Mouse (Mus musculus): ENCODE data around the gene Sin3b.
"Not testable (repeated sequence)": the region's sequence is repeated elsewhere in the genome, so short reads cannot be mapped to it uniquely, and the experiment has no call there.

Gene Sin3b

GRCm38 (mm10) chr8:72722769-72723650 is at the start of gene Sin3b:
Gene Sin3b (plus strand): TSS chr8:72723285.
- DNase-seq (ENCODE audit: low spot score in 2 of 2), result peak; percentile 91 to 98

- DNase-seq (ENCODE audit: low spot score in 2 of 2), result no peak
Measured at GRCm38 (mm10) chr8:72674184-72674583, 48.9 kb upstream of the Sin3b start.

GRCm38 (mm10) chr8:72676436-72676835 is 46.6 kb upstream of the Sin3b start:
- no peak for DNase-seq (ENCODE audit: low spot score in 2 of 2)

DNA sequence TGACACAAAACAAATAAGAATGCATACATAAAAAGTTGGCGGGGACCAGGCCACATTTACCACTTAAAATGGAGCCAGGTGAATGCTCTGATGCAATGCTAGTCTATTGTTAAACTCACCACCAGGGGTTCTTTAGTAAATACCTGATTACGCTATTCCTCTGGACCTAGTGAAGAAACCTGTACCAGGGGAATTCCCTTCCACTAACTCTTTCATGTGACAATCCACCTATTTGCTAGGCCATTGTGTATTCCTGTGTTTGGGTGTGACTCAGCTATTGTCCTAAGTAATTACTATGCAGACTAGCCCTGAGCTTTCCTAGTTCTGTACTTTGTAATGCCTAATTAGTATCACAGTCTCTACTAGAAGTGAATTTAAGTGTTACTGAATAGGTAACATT is 46.2 kb upstream of the Sin3b start:
- DNase-seq (ENCODE audit: low spot score in 2 of 2), result not testable (repeated sequence)

- DNase-seq (ENCODE audit: low spot score in 2 of 2), result no peak
Measured at GRCm38 (mm10) chr8:72677331-72677730, 45.8 kb upstream of the Sin3b start.

DNA sequence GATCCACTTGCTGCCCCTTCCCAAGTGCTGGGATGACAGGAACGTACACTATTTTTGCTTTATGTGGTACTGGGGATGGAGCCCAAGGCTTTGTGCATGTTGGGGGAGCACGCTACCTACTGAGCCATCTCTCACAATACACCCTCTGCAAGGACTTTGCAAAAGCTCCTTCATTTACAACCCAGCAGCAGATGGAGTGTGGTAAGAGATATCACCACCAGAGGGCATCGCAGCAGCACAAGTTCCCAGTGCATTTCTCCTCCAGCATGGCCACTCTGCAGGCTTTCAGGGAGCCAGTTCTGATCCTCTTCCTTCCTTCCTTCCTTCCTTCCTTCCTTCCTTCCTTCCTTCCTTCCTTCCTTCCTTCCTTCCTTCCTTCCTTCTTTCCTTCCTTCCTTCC is 43.0 kb upstream of the Sin3b start:
- DNase-seq (ENCODE audit: low spot score in 2 of 2), result peak; percentile 25 to 31

- no peak for DNase-seq (ENCODE audit: low spot score in 2 of 2)
Measured at GRCm38 (mm10) chr8:72682051-72682687, 40.9 kb upstream of the Sin3b start.

GRCm38 (mm10) chr8:72683010-72683521 is 40.0 kb upstream of the Sin3b start:
- no peak for DNase-seq (ENCODE audit: low spot score in 2 of 2)

- DNase-seq (ENCODE audit: low spot score in 2 of 2), result not testable (repeated sequence)
Measured at GRCm38 (mm10) chr8:72683572-72684099, 39.4 kb upstream of the Sin3b start.

DNA sequence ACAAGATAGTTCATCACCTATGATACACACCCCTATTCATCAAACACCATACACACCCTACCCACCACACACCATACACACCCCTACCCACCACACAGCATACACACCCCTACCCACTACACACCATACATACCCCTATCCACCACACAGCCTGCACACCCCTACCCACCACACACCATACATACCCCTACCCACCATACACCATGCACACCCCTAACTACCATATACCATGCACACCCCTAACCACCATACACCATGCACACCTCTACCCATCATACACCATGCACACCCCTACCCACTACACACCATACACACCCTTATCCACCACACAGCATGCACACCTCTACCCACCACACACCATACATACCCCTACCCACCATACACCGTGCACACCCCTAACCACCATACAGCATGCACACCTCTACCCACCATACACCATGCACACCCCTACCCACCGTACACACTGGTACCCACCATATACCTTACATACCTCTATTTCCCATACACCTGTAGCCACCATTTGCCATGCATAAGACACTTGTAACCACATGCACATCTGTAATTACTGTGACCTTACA is 24.6 kb upstream of the Sin3b start:
- DNase-seq (ENCODE audit: low spot score in 2 of 2), result no peak

- DNase-seq (ENCODE audit: low spot score in 2 of 2), result no peak
Measured at GRCm38 (mm10) chr8:72712569-72712968, 10.5 kb upstream of the Sin3b start.

DNA sequence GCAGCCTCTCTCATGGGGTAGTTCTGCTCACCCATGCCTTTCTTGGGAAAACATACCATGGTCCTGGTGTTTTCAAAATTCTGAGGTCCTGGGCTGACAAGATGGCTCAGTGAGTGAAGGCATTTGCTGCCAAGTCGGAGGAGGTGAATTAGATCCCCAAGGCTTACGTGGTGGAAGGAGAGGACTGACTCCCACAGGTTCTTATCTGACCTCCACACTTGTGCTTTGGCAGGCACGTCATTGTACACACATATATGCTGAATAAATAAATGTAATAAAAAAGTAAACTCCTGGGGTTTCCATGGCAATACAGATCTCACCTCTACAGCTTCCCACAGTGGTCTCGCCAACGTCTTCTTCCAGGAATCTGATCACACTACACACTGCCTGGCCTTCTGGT is 6.5 kb upstream of the Sin3b start:
- DNase-seq (ENCODE audit: low spot score in 2 of 2), result no peak

DNA sequence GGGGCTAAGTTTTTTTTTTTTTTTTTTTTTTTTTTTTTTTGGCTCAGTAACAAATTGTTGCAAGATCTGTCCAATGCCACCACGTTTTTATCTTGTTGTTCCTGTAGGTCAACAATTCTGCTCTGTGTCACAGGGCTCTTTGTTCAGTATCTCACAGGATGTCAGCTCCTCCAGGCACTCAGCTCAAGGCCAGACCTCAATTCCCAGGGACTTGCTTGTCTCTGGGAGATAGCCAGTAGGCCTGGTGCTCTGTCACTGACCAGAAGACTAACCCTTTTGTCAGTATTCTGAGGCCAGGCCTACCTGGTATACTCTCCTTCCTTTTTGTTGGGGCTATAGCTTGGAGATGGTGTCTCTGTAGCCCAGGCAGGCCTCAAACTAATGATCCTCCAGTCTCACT is 2.5 kb upstream of the Sin3b start:
- DNase-seq (ENCODE audit: low spot score in 2 of 2), result no peak

GRCm38 (mm10) chr8:72723651-72724001 is 541 bp downstream of the Sin3b start:
- peak in 1 of 2 experiments; percentile 34 for DNase-seq (ENCODE audit: low spot score in 2 of 2)

GRCm38 (mm10) chr8:72728636-72729035 is 5.6 kb downstream of the Sin3b start:
- no peak for DNase-seq (ENCODE audit: low spot score in 2 of 2)

- no peak for DNase-seq (ENCODE audit: low spot score in 2 of 2)
Measured at GRCm38 (mm10) chr8:72735001-72735400, 11.9 kb downstream of the Sin3b start.

GRCm38 (mm10) chr8:72736868-72737267 is 13.8 kb downstream of the Sin3b start:
- no peak for DNase-seq (ENCODE audit: low spot score in 2 of 2)

- peak in 1 of 2 experiments; percentile 19 for DNase-seq (ENCODE audit: low spot score in 2 of 2)
Measured at GRCm38 (mm10) chr8:72746061-72746460, 23.0 kb downstream of the Sin3b start.

DNA sequence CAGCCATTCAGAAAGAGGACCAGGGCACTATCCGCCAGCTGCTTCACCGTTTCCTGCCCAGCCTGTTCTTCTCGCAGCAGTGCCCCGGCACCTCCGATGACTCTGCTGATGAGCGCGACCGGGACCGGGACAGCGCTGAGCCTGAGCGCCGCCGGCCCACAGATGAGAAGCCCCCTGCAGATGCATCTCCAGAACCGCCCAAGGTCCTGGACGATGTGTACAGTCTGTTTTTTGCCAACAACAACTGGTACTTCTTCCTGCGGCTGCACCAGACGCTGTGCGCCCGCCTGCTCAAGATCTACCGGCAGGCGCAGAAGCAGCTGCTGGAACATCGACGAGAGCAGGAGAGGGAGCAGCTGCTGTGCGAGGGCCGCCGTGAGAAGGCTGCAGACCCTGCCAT is 26.8 kb downstream of the Sin3b start:
- no peak for DNase-seq (ENCODE audit: low spot score in 2 of 2)

DNA sequence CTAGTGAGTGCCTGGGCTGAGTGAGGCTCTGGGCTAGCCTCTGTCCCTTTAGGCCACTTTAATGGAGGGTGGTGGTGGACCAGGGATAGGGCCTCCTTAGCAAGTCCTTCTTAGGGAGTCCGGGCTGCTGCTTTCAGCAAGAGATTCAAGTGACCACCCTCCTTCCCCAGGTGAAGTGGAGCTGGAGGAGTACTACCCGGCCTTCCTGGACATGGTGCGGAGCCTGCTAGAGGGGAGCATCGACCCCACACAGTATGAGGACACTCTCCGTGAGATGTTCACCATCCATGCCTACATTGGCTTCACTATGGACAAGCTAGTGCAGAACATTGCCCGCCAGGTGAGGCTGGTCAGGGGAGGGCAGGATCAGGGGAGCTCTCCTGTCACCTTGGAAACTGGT is 27.2 kb downstream of the Sin3b start:
- DNase-seq (ENCODE audit: low spot score in 2 of 2), result no peak

DNA sequence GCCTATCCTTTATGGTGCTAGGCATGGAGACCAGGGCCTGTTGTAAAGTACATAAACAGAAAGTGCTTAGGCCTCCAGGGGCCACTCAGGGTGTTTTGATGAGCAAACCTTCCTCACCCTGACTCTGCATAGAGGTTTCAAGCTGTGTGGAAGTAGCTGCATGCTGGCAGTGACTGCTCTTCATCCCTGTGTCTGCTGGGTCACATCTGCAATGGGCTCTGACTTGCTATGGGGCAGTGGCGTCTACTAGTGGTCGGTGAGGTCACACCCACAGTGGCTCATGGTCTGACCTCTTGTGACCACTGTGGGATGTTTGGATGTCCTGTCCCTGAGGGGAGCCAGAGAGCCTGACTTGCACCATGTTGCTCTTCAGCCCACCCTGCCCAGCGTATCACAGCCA is 28.0 kb downstream of the Sin3b start:
- DNase-seq (ENCODE audit: low spot score in 2 of 2), result no peak

- DNase-seq (ENCODE audit: low spot score in 2 of 2), result no peak
Measured at GRCm38 (mm10) chr8:72752289-72752688, 29.2 kb downstream of the Sin3b start.

All from urinary bladder, adult 18-20 months (tissue).